Mouse (Mus musculus) erythroblast, embryonic 14.5 days (primary cell): ENCODE results near the gene Hoxc5.

Source experiments
- GATA1 ChIP-seq: IDR thresholded peaks from 2 replicates; pipeline ENCODE4 v1.6.1; 2012; ENCODE audit warnings: low read length, inconsistent platforms, mixed read lengths
- TAL1 ChIP-seq: IDR thresholded peaks from 3 replicates; pipeline ENCODE4 v1.6.1; 2012; ENCODE audit warnings: low read length, inconsistent platforms, mixed read lengths

DNA sequence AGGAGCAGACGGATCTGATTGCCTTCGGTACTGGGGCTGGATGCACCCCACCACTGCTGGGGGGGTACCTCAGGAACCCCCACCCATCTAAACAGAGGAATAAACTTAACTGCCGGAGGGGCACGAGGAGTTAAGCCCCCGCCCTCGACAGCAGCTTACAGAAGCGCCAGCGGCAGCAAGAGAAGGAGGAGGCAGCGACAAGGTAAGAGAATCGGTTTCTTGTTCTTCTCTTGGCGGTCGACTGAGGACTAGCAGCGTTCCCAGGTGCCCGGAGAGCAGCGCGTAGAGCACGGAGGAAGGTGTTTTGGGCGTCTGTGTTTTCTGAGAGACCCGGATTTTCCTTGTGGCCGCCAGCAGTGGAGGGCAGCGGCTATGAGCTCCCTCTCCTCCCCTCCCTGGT lies 5.0 kb downstream of the Hoxc5 start:
- TF ChIP-seq TAL1, result no peak
- TF ChIP-seq GATA1, result no peak
